Mouse (Mus musculus) brain, embryonic 18.5 days (tissue): ENCODE measurements at regions not wholly inside any gene's neighbourhood (a gene's known extent, or its start where the extent isn't known, plus 50 kb on each side); places are given as distances from the start of the nearest gene placed in this dataset.

Experiments
- DNase-seq: peaks from one replicate; pipeline ENCODE4 v3.0.0-alpha.2; 2012; ENCODE audit warnings: low read depth, low spot score

GRCm38 (mm10) chr1:98192671-98193070, 97.2 kb upstream of the Pam start:
- DNase-seq, result no peak

- no peak for DNase-seq
Observed at GRCm38 (mm10) chr1:98192044-98192484, 96.6 kb upstream of the Pam start.

- no peak for DNase-seq
Observed at GRCm38 (mm10) chr1:98191331-98191730, 95.9 kb upstream of the Pam start.

GRCm38 (mm10) chr1:98190741-98191140, 95.3 kb upstream of the Pam start:
- no peak for DNase-seq

- DNase-seq, result peak; percentile 83
Observed at GRCm38 (mm10) chr1:98189991-98190471, 94.6 kb upstream of the Pam start.

- DNase-seq, result no peak
Observed at GRCm38 (mm10) chr1:98180372-98180771, 84.9 kb upstream of the Pam start.

GRCm38 (mm10) chr1:98179030-98179429, 83.6 kb upstream of the Pam start:
- no peak for DNase-seq

GRCm38 (mm10) chr1:98174811-98175132, 79.3 kb upstream of the Pam start:
- DNase-seq, result no peak

GRCm38 (mm10) chr1:98173907-98174810, 78.7 kb upstream of the Pam start:
- no peak for DNase-seq

GRCm38 (mm10) chr1:98173431-98173830, 78.0 kb upstream of the Pam start:
- no peak for DNase-seq

- DNase-seq, result no peak
Observed at GRCm38 (mm10) chr1:98171291-98171690, 75.8 kb upstream of the Pam start.

GRCm38 (mm10) chr1:98169352-98169751, 73.9 kb upstream of the Pam start:
- DNase-seq, result no peak

- no peak for DNase-seq
Observed at GRCm38 (mm10) chr1:98167800-98168199, 72.4 kb upstream of the Pam start.

GRCm38 (mm10) chr1:98162639-98162927, 67.1 kb upstream of the Pam start:
- no peak for DNase-seq

GRCm38 (mm10) chr1:98161882-98162638, 66.6 kb upstream of the Pam start:
- DNase-seq, result no peak

- no peak for DNase-seq
Observed at GRCm38 (mm10) chr1:98158969-98159368, 63.5 kb upstream of the Pam start.

GRCm38 (mm10) chr1:98147361-98147760, 51.9 kb upstream of the Pam start:
- no peak for DNase-seq
